Mouse (Mus musculus) liver, embryonic 11.5 days (tissue): ENCODE results near the gene Gfy. TPM values are rescaled to one million over a fixed set of nuclear protein-coding genes. Genes with fewer than 3 reads are reported as not detected.
"Not testable (repeated sequence)": the region's sequence is repeated elsewhere in the genome, so short reads cannot be mapped to it uniquely, and the experiment has no call there.

Experiments
- ATAC-seq: fragments of 200-750 bp; cut with Nextera tagmentation; replicated peaks from 2 replicates; pipeline ENCODE4 v1.8.0; 2017; ENCODE audit warnings: moderate number of reproducible peaks, mild to moderate bottlenecking, moderate TSS enrichment, moderate library complexity; ENCODE audit not compliant: low FRiP score
- DNase-seq: peaks from one replicate; pipeline ENCODE4 v3.0.0-alpha.2; 2017; ENCODE audit warnings: low spot score
- H3K27ac ChIP-seq: fragments of 300-500 bp; sonication (generic); 2 replicates; pipeline ENCODE4 v1.5.1; 2014; ENCODE audit warnings: mild to moderate bottlenecking, low read depth, low read length, control low read depth
- H3K27me3 ChIP-seq: fragments of 300-500 bp; sonication (generic); replicated peaks from 2 replicates; pipeline ENCODE4 v1.6.1; 2014; ENCODE audit warnings: low read length, mixed read lengths; ENCODE audit not compliant: control insufficient read depth, insufficient read depth
- H3K36me3 ChIP-seq: fragments of 300-500 bp; sonication (generic); 2 replicates; pipeline ENCODE4 v1.6.1; 2014; ENCODE audit warnings: mild to moderate bottlenecking, low read length, moderate library complexity, mixed read lengths; ENCODE audit not compliant: control insufficient read depth, insufficient read depth
- H3K4me1 ChIP-seq: fragments of 300-500 bp; sonication (generic); replicated peaks from 2 replicates; pipeline ENCODE4 v1.6.1; 2014; ENCODE audit warnings: low read length, mixed read lengths; ENCODE audit not compliant: control insufficient read depth, insufficient read depth
- H3K4me2 ChIP-seq: fragments of 300-500 bp; sonication (generic); 2 replicates; pipeline ENCODE4 v1.6.1; 2014; ENCODE audit warnings: mild to moderate bottlenecking, control low read depth, moderate library complexity
- H3K4me3 ChIP-seq: fragments of 300-500 bp; sonication (generic); 2 replicates; pipeline ENCODE4 v1.5.1; 2014; ENCODE audit warnings: low read depth, low read length, control low read depth
- H3K9ac ChIP-seq: fragments of 300-500 bp; sonication (generic); 2 replicates; pipeline ENCODE4 v1.6.1; 2014; ENCODE audit warnings: low read depth, low read length, control low read depth
- H3K9me3 ChIP-seq: fragments of 300-500 bp; sonication (generic); 2 replicates; pipeline ENCODE4 v1.6.1; 2016; ENCODE audit warnings: low read length, inconsistent platforms, mixed read lengths; ENCODE audit not compliant: control insufficient read depth
- WGBS: fragments of 180-500 bp; shearing (Covaris S2); extraction: QIAGEN DNeasy Blood & Tissue Kit; methylation state at CpG from one replicate; pipeline ENCODE4 v1.1.7; 2014; 5-methylcytosine and 5-hydroxymethylcytosine counted together
- polyA plus RNA-seq: library from polyadenylated mRNA; unstranded; fragments of >200 nt; fragmentation: Nextera tagmentation; extraction: Ambion mirVana; gene quantifications from 2 replicates; pipeline ENCODE4 v1.2.1, GENCODE M21; 2014

The Gfy gene
- polyA plus RNA-seq, 1 experiment from 2014 or later, result not detected

- 1% methylated on average over 5 of the region's 5 CpGs for WGBS
- no peaks in the 10 kb centered on the region for H3K9me3 ChIP-seq
- peak overlapping the region; percentile 70 for H3K4me2 ChIP-seq
- H3K4me1 ChIP-seq, result peaks cover 12% of the 10 kb centered on the region
- no peaks in the 10 kb centered on the region for H3K27me3 ChIP-seq
- H3K27ac ChIP-seq, result peak overlapping the region; percentile 93
- peak overlapping the region; percentile 82 for H3K9ac ChIP-seq
- H3K36me3 ChIP-seq, result no peaks in the 10 kb centered on the region
- ATAC-seq (no peak), DNase-seq (no peak)
- H3K4me3 ChIP-seq, result peak overlapping the region; percentile 71
Measured at GRCm38 (mm10) chr7:45153586-45153985, 25.8 kb downstream of the Gfy start.

GRCm38 (mm10) chr7:45153052-45153451 lies 26.3 kb downstream of the Gfy start:
- H3K27ac ChIP-seq, result not testable (repeated sequence)
- 82% methylated on average over 2 of the region's 2 CpGs for WGBS
- H3K4me2 ChIP-seq, result peak overlapping the region; percentile 70

GRCm38 (mm10) chr7:45151303-45151702 lies 28.1 kb downstream of the Gfy start:
- DNase-seq (no peak), ATAC-seq (no peak)
- no peaks in the 10 kb centered on the region for H3K9me3 ChIP-seq
- H3K4me3 ChIP-seq, result no peak overlapping the region
- no peak overlapping the region for H3K27ac ChIP-seq
- 0 out of 2 replicates have a peak, but pooled peaks cover 3% of the 10 kb centered on the region for H3K36me3 ChIP-seq
- peaks cover 18% of the 10 kb centered on the region for H3K4me1 ChIP-seq
- 65% methylated on average over 11 of the region's 11 CpGs for WGBS
- no peak overlapping the region for H3K4me2 ChIP-seq
- no peaks in the 10 kb centered on the region for H3K27me3 ChIP-seq
- H3K9ac ChIP-seq, result no peak overlapping the region

More at GRCm38 (mm10) chr7:45153052-45153451, 26.3 kb downstream of the Gfy start:
- ATAC-seq, H3K9me3 ChIP-seq, DNase-seq, H3K27me3 ChIP-seq, H3K36me3 ChIP-seq: not testable (repeated sequence)
- Histone ChIP-seq H3K9ac (peak overlapping the region; percentile 82), H3K4me1 (peaks cover 17% of the 10 kb centered on the region), H3K4me3 (peak overlapping the region; percentile 71)

- DNase-seq, result no peak
- Histone ChIP-seq H3K4me2 (no peak overlapping the region), H3K27ac (no peak overlapping the region), H3K9ac (no peak overlapping the region), H3K4me3 (no peak overlapping the region), H3K4me1 (peaks cover 15% of the 10 kb centered on the region), H3K36me3 (peaks cover 5% of the 10 kb centered on the region; the same call in 1 of the 2 replicates), H3K27me3 (no peaks in the 10 kb centered on the region), H3K9me3 (no peaks in the 10 kb centered on the region)
- no peak for ATAC-seq
- whole genome bisulfite sequencing, result 76% methylated on average over 4 of the region's 4 CpGs
Measured at GRCm38 (mm10) chr7:45150321-45150720, 29.0 kb downstream of the Gfy start.

- ATAC-seq (no peak), DNase-seq (no peak)
- Histone ChIP-seq H3K4me3 (no peak overlapping the region), H3K27ac (no peak overlapping the region; the same call in 1 of the 2 replicates), H3K36me3 (peaks cover 7% of the 10 kb centered on the region), H3K4me1 (peaks cover 11% of the 10 kb centered on the region), H3K4me2 (no peak overlapping the region), H3K27me3 (no peaks in the 10 kb centered on the region), H3K9ac (no peak overlapping the region), H3K9me3 (no peaks in the 10 kb centered on the region)
- 65% methylated on average over 6 of the region's 6 CpGs for WGBS
Measured at GRCm38 (mm10) chr7:45149545-45149944, 29.8 kb downstream of the Gfy start.

- Histone ChIP-seq H3K4me1 (peaks cover 11% of the 10 kb centered on the region), H3K27ac (0 out of 2 replicates have a peak overlapping the region, but pooled peaks have one; percentile 2), H3K36me3 (peaks cover 11% of the 10 kb centered on the region), H3K9ac (no peak overlapping the region), H3K9me3 (no peaks in the 10 kb centered on the region), H3K27me3 (no peaks in the 10 kb centered on the region), H3K4me3 (no peak overlapping the region), H3K4me2 (no peak overlapping the region)
- DNase-seq (no peak), ATAC-seq (no peak)
- 68% methylated on average over 4 of the region's 4 CpGs for WGBS
Measured at GRCm38 (mm10) chr7:45148534-45149098, 30.8 kb downstream of the Gfy start.

GRCm38 (mm10) chr7:45147899-45148298 lies 31.5 kb downstream of the Gfy start:
- no peak overlapping the region for H3K4me2 ChIP-seq
- no peak overlapping the region for H3K4me3 ChIP-seq
- H3K9ac ChIP-seq, result no peak overlapping the region
- DNase-seq, result no peak
- peak overlapping the region; percentile 19; the same call in 1 of the 2 replicates for H3K27ac ChIP-seq
- ATAC-seq, result no peak
- 81% methylated on average over 11 of the region's 11 CpGs for WGBS
- H3K4me1 ChIP-seq, result peaks cover 8% of the 10 kb centered on the region; the same call in 1 of the 2 replicates
- H3K27me3 ChIP-seq, result no peaks in the 10 kb centered on the region
- peaks cover 13% of the 10 kb centered on the region for H3K36me3 ChIP-seq
- H3K9me3 ChIP-seq, result no peaks in the 10 kb centered on the region

GRCm38 (mm10) chr7:45147267-45147666 lies 32.1 kb downstream of the Gfy start:
- H3K4me3 ChIP-seq, result no peak overlapping the region
- no peak overlapping the region for H3K9ac ChIP-seq
- no peaks in the 10 kb centered on the region for H3K27me3 ChIP-seq
- ATAC-seq, result no peak
- no peaks in the 10 kb centered on the region for H3K9me3 ChIP-seq
- DNase-seq, result no peak
- no peak overlapping the region for H3K4me2 ChIP-seq
- WGBS, result 92% methylated on average over 11 of the region's 11 CpGs
- peaks cover 8% of the 10 kb centered on the region; the same call in 1 of the 2 replicates for H3K4me1 ChIP-seq
- no peak overlapping the region for H3K27ac ChIP-seq
- peaks cover 16% of the 10 kb centered on the region for H3K36me3 ChIP-seq

GRCm38 (mm10) chr7:45145460-45145859 lies 33.9 kb downstream of the Gfy start:
- Histone ChIP-seq H3K27ac (no peak overlapping the region), H3K9ac (no peak overlapping the region), H3K27me3 (no peaks in the 10 kb centered on the region), H3K4me2 (no peak overlapping the region), H3K9me3 (no peaks in the 10 kb centered on the region), H3K36me3 (peaks cover 18% of the 10 kb centered on the region), H3K4me3 (no peak overlapping the region), H3K4me1 (peaks cover 8% of the 10 kb centered on the region; the same call in 1 of the 2 replicates)
- no peak for DNase-seq
- WGBS, result 92% methylated on average over 8 of the region's 8 CpGs
- ATAC-seq, result no peak
